Mouse (Mus musculus) gastrocnemius, postnatal 36 days (tissue): Measurements from ENCODE around the gene Thsd7b. TPM values are rescaled to one million over a fixed set of nuclear protein-coding genes. Genes with fewer than 3 reads are reported as not detected.
"Not testable (repeated sequence)": the region's sequence is repeated elsewhere in the genome, so short reads cannot be mapped to it uniquely, and the experiment has no call there.

Source experiments
- DNase-seq, 2 experiments: peaks; one replicate each; pipeline ENCODE4 v3.0.0; 2022
- intact Hi-C: fragments of 180-260 bp; cut with DNase I; formaldehyde crosslinking; loops from one replicate; pipeline ENCODE4 v1.15.1; 2025
- total RNA-seq, 2 experiments: library from RNA; stranded (reverse); gene quantifications; 2 replicates each; pipeline ENCODE4 v1.2.3; 2021

The Thsd7b gene
- total RNA-seq, 2 experiments from 2014 or later, result 0.27 to 0.51 TPM

GRCm38 (mm10) chr1:129990821-129991220 lies 717.7 kb downstream of the Thsd7b start:
- intact Hi-C loops, result no loop called here
- DNase-seq, result no peak

DNA sequence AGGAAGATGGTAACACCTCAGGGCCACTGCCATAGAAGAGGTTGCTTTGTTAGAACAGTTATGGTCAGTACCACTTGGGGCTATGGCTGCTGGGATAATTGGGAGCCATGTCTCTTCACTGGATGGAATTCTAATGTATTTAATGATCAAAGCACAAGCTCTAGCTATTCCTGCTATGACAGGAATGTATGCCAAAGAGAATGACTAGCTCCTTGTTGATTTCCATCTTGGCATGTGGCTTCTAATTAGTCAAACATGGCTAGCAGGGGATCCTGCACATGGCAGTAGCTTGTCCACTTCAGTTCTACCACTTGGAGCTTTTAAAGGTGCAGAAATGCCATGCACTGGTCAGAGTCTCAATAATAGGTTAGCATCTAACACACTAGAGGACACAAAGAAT lies 781.9 kb downstream of the Thsd7b start:
- intact Hi-C loops, result no loop called here
- DNase-seq, result no peak

GRCm38 (mm10) chr1:130062105-130062504 lies 789.0 kb downstream of the Thsd7b start:
- intact Hi-C loops, result loop anchor here (10.0 kb wide), 1 partner anchor 217 kb away; no protein-coding TSS in a partner anchor
- DNase-seq, result no peak

DNA sequence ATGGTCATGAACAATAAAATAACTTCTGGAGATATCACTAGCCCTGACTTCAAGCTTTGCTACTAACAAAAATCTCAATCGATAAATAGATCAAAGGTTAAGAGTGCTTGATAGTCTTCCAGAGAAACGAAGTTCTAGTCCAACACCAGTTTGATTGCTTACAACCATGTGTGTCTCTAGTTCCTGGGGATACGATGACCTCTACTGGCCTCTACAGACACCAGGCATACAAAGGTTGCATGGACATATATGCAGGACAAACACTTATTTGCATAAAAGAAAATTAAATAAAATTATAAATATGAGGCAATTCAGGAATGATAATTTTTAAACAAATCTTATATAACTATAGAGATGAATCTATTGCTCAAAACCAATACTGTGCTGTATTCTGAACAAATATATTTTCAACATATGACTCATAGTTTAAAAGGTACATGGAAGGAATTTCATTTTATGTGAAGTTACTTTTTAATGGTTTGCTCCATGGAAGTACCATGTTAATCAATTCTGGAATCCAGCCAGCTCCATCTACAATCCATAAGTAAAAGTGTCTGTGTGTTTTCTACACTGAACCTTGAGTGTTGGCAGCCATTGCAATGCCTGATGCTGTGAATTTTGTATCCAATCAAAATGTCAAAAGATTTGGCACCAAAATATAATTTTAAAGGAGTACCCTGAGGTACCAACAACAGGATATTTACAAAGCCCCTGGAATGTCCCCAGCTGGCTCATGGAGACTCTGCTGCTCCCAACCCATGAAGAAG lies 793.3 kb downstream of the Thsd7b start:
- DNase-seq, result no peak
- intact Hi-C loops, result loop anchor here (10.0 kb wide), 1 partner anchor 222 kb away; no protein-coding TSS in a partner anchor

- no peak for DNase-seq
- intact Hi-C loops, result no loop called here
Measured at GRCm38 (mm10) chr1:130083788-130084187, 810.7 kb downstream of the Thsd7b start.

GRCm38 (mm10) chr1:130085207-130085606 lies 812.1 kb downstream of the Thsd7b start:
- intact Hi-C loops, result no loop called here
- no peak for DNase-seq

DNA sequence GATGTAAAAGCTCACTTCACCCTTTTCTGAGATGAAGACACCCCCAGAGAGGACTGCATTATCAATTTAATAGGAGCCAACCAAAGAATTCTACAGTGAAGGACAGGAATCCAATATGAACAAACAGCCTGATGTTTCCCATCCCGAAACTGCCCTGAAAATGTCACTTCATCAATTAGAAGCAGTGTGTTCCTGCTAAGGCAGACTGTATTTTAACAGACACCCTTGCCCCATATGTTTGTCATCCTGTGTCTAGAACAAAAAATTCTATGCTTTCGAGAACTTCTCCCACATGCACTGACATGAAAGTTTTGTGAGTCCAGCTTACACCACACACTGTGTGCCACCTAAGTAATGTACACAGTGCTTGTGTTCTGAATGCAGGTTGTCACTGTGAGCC lies 812.8 kb downstream of the Thsd7b start:
- intact Hi-C loops, result no loop called here
- no peak for DNase-seq

GRCm38 (mm10) chr1:130099227-130099626 lies 826.1 kb downstream of the Thsd7b start:
- intact Hi-C loops, result no loop called here

GRCm38 (mm10) chr1:130112580-130113314 lies 839.6 kb downstream of the Thsd7b start:
- DNase-seq, result no peak
- intact Hi-C loops, result no loop called here

More at GRCm38 (mm10) chr1:130099227-130099626, 826.1 kb downstream of the Thsd7b start:
- DNase-seq, result no peak

GRCm38 (mm10) chr1:130113549-130113948 lies 840.4 kb downstream of the Thsd7b start:
- intact Hi-C loops, result no loop called here
- no peak for DNase-seq

DNA sequence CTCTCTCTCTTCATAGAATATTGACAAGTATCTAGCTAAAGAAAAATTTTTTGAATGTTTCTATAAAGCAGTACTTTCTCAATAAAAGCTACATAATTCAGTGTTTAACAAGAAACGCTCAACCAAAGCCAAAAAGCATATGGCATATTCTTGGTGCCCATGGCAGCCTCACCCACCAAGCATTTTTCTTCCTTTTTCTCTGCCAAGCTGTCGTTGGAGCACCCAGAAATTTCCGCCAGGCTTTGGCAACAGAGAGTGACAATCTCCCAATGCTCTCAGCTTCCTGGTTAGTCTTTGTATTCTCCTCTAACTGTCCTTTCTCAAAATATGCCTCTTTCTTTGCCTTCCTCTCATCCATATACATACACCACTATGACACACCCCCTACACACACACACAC lies 857.8 kb downstream of the Thsd7b start:
- no peak for DNase-seq
- intact Hi-C loops, result no loop called here

GRCm38 (mm10) chr1:130166187-130166586 lies 893.1 kb downstream of the Thsd7b start:
- DNase-seq, result no peak
- intact Hi-C loops, result no loop called here

- intact Hi-C loops, result no loop called here
- DNase-seq, result no peak
Measured at GRCm38 (mm10) chr1:130167260-130167659, 894.2 kb downstream of the Thsd7b start.

GRCm38 (mm10) chr1:130169875-130170274 lies 896.8 kb downstream of the Thsd7b start:
- DNase-seq, result no peak
- intact Hi-C loops, result no loop called here

DNA sequence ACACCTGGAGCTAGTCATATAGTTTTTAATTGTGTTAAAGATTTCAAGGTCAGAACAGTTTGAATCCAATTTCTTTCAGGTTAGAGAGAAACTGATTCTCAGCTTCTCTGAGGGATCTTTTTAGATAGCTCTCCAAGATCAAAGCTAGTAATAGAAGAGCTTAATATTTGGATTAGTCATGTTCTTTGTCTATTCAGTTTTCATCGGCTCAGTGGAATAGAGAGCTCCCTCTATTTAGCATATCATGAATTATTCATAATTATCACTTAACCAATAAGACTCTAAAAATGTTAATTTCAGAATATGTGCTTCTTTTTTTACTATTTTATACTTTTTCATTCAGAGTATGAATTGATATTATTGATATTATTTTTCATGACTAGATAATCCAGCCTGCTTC lies 897.2 kb downstream of the Thsd7b start:
- intact Hi-C loops, result no loop called here
- DNase-seq, result no peak

DNA sequence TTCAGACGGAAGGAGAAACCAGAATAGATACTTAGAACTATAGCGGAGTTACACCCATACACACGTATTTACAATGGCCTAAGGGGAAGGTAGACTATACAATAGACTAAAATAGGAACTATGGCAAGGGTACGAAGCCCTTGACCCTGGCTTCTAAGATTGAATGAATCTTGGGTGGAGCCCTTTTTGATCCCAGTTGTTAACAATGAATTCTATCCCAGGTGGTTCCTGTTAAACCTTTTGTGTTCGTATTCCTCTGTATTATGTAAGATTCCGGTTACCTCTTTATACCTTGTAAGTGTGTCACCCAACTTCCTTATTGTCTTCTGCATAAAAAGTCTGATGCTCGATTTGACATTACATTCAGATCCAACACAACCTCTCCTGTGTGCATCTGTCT lies 913.7 kb downstream of the Thsd7b start:
- DNase-seq, intact Hi-C loops: not testable (repeated sequence)

DNA sequence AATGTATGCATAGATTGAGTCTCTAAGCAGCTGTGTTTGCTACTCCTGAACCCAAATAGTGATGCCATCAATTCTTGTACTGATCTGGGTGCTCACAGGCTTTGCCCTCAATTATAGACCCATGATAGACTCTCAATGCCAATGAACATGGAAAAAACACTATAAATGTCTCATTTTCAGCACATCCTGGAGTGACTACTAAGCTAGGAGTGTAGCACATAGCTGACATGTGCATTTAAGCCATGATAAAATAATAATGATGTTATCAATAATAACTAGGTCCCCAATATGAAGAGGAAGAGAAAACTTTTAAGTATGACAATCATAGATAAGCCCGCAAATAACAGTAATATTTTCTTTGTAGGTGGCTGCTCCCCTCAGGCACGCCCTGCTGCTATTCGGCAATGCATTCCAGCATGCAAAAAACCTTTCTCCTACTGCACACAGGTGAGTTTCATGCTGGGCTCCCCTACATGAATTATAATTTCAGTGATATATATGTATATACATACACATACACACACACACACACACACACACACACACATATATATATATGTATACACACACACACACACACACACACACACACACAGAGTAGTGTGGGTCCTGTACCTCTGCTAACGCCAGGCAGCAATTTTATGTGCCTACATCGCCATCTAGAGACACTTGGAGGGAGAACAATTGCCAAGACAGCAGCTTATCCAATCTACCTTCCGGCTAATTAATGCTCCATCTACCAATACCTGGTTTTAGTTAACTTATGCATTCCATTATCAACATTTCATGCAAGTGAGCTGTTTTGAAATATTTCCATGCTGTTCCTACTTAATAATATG lies 919.3 kb downstream of the Thsd7b start:
- no peak for DNase-seq
- intact Hi-C loops, result no loop called here

- intact Hi-C loops, result no loop called here
- DNase-seq, result no peak
Measured at GRCm38 (mm10) chr1:130217404-130217803, 944.3 kb downstream of the Thsd7b start.

DNA sequence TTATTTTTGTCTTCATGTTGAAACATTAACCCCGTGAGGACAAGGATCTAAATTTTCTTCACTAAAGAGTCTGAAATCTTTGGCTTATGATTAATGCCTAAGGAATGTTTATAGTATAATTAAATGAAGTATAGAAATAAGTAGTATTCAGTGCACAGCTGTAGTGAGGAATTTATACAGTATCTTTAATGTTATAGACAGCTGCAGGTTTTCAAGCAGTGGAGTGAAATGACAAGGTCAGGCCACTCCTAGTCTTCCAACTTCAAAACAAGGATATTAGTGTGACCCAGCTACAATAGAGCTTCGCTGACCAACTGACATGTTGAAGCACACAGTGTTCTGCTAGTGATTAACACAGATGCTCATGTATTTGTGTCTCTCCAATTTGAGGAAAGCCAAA lies 949.8 kb downstream of the Thsd7b start:
- intact Hi-C loops, result no loop called here
- DNase-seq, result no peak

DNA sequence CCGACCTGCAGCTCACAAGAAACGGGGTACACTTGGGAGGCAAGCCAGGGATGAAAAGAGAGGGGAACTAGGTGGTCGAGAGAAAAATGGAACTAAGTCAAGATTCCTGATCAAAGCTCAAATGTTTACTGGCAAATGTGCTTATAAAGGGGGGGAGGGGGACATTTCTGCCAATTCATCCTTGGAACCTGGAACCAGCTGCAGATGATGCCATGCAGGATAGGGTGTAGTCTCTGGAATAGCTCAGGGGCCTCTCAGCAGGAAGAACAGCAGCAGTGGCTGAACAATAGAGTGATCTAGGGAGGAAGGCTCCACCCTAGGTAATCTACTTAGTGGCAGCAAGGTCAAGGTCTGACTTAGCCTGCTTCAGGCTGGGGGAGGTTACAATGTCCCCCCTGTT lies 972.5 kb downstream of the Thsd7b start:
- DNase-seq, result no peak
- intact Hi-C loops, result no loop called here

GRCm38 (mm10) chr1:130246264-130246663 lies 973.2 kb downstream of the Thsd7b start:
- intact Hi-C loops, DNase-seq: not testable (repeated sequence)
